Mouse (Mus musculus): Measurements from ENCODE around the gene Bex4. TPM values are rescaled to one million over a fixed set of nuclear protein-coding genes. Genes with fewer than 3 reads are reported as not detected.
"Not testable (repeated sequence)": the region's sequence is repeated elsewhere in the genome, so short reads cannot be mapped to it uniquely, and the experiment has no call there.

Gene Bex4
- 1 to 10 TPM; 8.3 to 9.5 TPM for total RNA-seq (2021)
- long read RNA-seq, experiment 1, transcript Bex4-201 (3 exons, 837 nt) = major isoform, 13 of 14 reads
- long read RNA-seq, experiment 1, partial matches to known transcripts = 0 of 14 reads
- long read RNA-seq, experiment 1, other reads (novel, unspliced or antisense) = 1 of 14 reads
- long read RNA-seq, experiment 2, partial matches to known transcripts = 0 of 4 reads
- long read RNA-seq, experiment 2, other reads (novel, unspliced or antisense) = 0 of 4 reads

GRCm38 (mm10) chrX:136138827-136139639, at the start of gene Bex4:
Gene Bex4 (plus strand): TSS chrX:136138996.
- DNase-seq = not testable (repeated sequence)

GRCm38 (mm10) chrX:136092497-136093279, 46.1 kb upstream of the Bex4 start:
- no peak for DNase-seq

- DNase-seq = no peak
These were observed 44.4 kb upstream of the Bex4 start for GRCm38 (mm10) chrX:136094421-136094820.

- no peak for DNase-seq
These were observed 34.6 kb upstream of the Bex4 start for GRCm38 (mm10) chrX:136104046-136104723.

GRCm38 (mm10) chrX:136104724-136105088, 34.1 kb upstream of the Bex4 start:
- no peak for DNase-seq

GRCm38 (mm10) chrX:136107942-136108341, 30.9 kb upstream of the Bex4 start:
- DNase-seq = peak; percentile 9 to 36

GRCm38 (mm10) chrX:136115015-136115414, 23.8 kb upstream of the Bex4 start:
- no peak for DNase-seq

GRCm38 (mm10) chrX:136115419-136115961, 23.3 kb upstream of the Bex4 start:
- peak; percentile 25 to 53 for DNase-seq

GRCm38 (mm10) chrX:136127038-136127743, 11.6 kb upstream of the Bex4 start:
- no peak for DNase-seq

GRCm38 (mm10) chrX:136127744-136128064, 11.1 kb upstream of the Bex4 start:
- DNase-seq = peak; percentile 33 to 50

- no peak for DNase-seq
These were observed 3.2 kb upstream of the Bex4 start for GRCm38 (mm10) chrX:136135559-136135958.

- DNase-seq = not testable (repeated sequence)
These were observed 826 bp downstream of the Bex4 start for GRCm38 (mm10) chrX:136139640-136140004.

- DNase-seq = no peak
These were observed 2.6 kb downstream of the Bex4 start for GRCm38 (mm10) chrX:136141385-136141784.

GRCm38 (mm10) chrX:136143711-136144110, 4.9 kb downstream of the Bex4 start:
- no peak for DNase-seq

- DNase-seq = no peak
These were observed 5.4 kb downstream of the Bex4 start for GRCm38 (mm10) chrX:136144195-136144594.

GRCm38 (mm10) chrX:136170625-136171024, 31.8 kb downstream of the Bex4 start:
- DNase-seq = no peak

- peak; percentile 68 to 71 for DNase-seq
These were observed 32.7 kb downstream of the Bex4 start for GRCm38 (mm10) chrX:136171189-136172117.

GRCm38 (mm10) chrX:136172118-136172551, 33.3 kb downstream of the Bex4 start, which contains the start of gene Tceal8:
Gene Tceal8 (minus strand): TSS chrX:136172342.
- DNase-seq = peak; percentile 80 to 86

GRCm38 (mm10) chrX:136172786-136173185, 34.0 kb downstream of the Bex4 start:
- no peak for DNase-seq
